Mouse (Mus musculus) cerebellum, adult 2 months (tissue): ENCODE results near the gene Gsg1l. TPM values are rescaled to one million over a fixed set of nuclear protein-coding genes. Genes with fewer than 3 reads are reported as not detected.

Source experiments
- DNase-seq, 2 experiments: peaks; one replicate each; pipeline ENCODE4 v3.0.0; 2021
- H3K27ac ChIP-seq: fragments of 200-500 bp; 2 replicates; pipeline ENCODE4 v1.5.1; 2012; ENCODE audit warnings: low read length, control low read depth, inconsistent platforms; ENCODE audit not compliant: insufficient read depth
- H3K27me3 ChIP-seq: fragments of 200-500 bp; 2 replicates; pipeline ENCODE4 v1.6.1; 2012; ENCODE audit warnings: inconsistent platforms, mild to moderate bottlenecking, low read length, moderate library complexity; ENCODE audit not compliant: control insufficient read depth, insufficient read depth
- H3K4me1 ChIP-seq: fragments of 200-500 bp; 2 replicates; pipeline ENCODE4 v1.6.1; 2011; ENCODE audit warnings: low read length; ENCODE audit not compliant: control insufficient read depth, insufficient read depth
- H3K4me3 ChIP-seq: fragments of 200-500 bp; replicated peaks from 2 replicates; pipeline ENCODE3; 2011; ENCODE audit warnings: mild to moderate bottlenecking, low read depth, low read length, control low read depth; ENCODE audit not compliant: insufficient read depth
- CTCF ChIP-seq: fragments of 200-500 bp; IDR thresholded peaks from 2 replicates; pipeline ENCODE4 v1.5.1; 2011; ENCODE audit warnings: low read depth, mild to moderate bottlenecking, control low read depth, low read length, moderate library complexity, borderline replicate concordance; ENCODE audit not compliant: insufficient read depth
- POLR2A ChIP-seq: fragments of 200-500 bp; IDR thresholded peaks from 2 replicates; pipeline ENCODE4 v1.6.1; 2011; ENCODE audit warnings: low read length, control low read depth, borderline replicate concordance; ENCODE audit not compliant: insufficient read depth
- WGBS: fragments of 180-500 bp; shearing (Covaris S2); methylation state at CpG from one replicate; pipeline ENCODE4 v1.1.7; 2018; 5-methylcytosine and 5-hydroxymethylcytosine counted together
- polyA plus RNA-seq: library from polyadenylated mRNA; depleted of rRNA; stranded (reverse); fragments of >200 nt; gene quantifications from 2 replicates; pipeline ENCODE4 v1.2.3, GENCODE M21; 2012

Gene Gsg1l
- polyA plus RNA-seq, 1 experiment = 17.5 TPM

GRCm38 (mm10) chr7:125973874-125974273 is 108.3 kb downstream of the Gsg1l start:
- Histone ChIP-seq H3K4me1 (no peaks in the 10 kb centered on the region; the same call in 1 of the 2 replicates), H3K4me3 (no peak overlapping the region), H3K27me3 (no peaks in the 10 kb centered on the region; the same call in 1 of the 2 replicates), H3K27ac (no peak overlapping the region)
- no peak for DNase-seq
- WGBS = 78% methylated on average over 4 of the region's 4 CpGs
- TF ChIP-seq CTCF (no peak), POLR2A (no peak)

DNA sequence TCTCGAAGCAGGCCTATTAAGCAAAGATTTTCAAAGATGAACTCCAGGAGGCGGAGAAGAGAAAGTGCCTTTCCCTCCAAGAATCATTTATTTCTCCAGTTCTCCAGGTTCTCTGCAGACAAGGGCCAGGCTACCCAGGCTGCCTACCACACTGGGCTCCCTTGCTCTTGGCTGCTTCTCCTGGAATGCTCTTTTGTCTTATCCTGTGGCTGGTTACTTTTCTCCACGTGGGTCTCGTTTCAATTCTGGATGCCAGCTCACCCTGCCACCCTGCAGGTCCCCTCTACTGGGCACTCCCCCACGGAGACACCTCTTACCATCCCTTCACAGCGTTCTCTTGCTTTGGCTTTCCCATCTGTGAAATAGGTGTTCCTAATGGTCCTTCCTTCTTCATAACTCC is 109.4 kb downstream of the Gsg1l start:
- no peak for TF ChIP-seq POLR2A
- no peak for TF ChIP-seq CTCF
- H3K4me1 ChIP-seq = no peaks in the 10 kb centered on the region; the same call in 1 of the 2 replicates
- no peak overlapping the region for H3K27ac ChIP-seq
- WGBS = 69% methylated on average over 6 of the region's 6 CpGs
- no peak overlapping the region for H3K4me3 ChIP-seq
- no peaks in the 10 kb centered on the region; the same call in 1 of the 2 replicates for H3K27me3 ChIP-seq
- no peak for DNase-seq

DNA sequence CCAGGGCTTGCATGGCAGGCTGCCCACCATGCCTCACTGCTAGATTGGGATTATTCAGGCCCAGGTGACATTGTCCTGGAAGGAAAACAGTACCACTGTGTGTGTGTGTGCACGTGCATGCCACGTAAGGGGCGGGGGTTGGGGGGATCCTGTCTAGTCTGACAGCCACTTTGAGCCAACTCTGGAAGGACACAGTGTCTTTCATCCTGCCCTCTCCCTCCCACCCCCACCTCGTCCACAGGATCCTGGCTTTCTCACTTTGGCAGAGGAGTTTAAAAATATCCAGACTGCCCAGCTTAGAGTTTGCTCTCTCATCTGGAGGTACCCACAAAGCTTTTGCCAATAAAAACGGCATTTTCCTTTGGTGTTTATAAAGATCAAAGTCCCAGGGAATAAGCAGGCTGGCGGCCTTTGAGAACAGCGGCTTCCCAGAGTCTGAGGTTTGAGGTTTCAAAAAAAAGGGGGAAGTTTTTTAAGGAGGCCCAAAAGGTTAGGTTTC is 110.0 kb downstream of the Gsg1l start:
- no peak for DNase-seq
- Histone ChIP-seq H3K4me1 (no peaks in the 10 kb centered on the region; the same call in 1 of the 2 replicates), H3K27me3 (no peaks in the 10 kb centered on the region; the same call in 1 of the 2 replicates), H3K4me3 (no peak overlapping the region), H3K27ac (no peak overlapping the region)
- no peak for TF ChIP-seq CTCF
- no peak for TF ChIP-seq POLR2A
- WGBS = 71% methylated on average over 7 of the region's 7 CpGs

DNA sequence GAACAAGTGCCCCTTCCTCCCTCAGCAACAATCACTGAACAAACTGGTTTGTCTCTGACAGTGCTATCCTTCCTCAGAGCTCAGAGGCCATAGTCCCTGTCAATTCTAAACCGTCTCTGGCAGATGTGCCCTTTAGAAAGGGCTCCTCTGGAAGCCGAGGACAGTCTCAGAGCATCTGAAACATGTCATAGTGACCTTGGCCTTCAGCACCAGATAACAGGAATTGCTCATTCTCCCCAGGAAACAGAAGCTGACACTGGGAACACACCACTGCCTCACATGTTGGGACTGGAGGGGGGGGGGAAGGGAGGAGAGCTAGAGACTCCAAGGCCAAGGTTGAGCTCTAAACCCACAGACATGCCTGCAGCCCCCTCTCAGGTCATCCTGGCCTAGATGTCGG is 113.1 kb downstream of the Gsg1l start:
- TF ChIP-seq CTCF = no peak
- Histone ChIP-seq H3K4me1 (no peaks in the 10 kb centered on the region; the same call in none of the 2 replicates), H3K27me3 (no peaks in the 10 kb centered on the region), H3K27ac (no peak overlapping the region), H3K4me3 (no peak overlapping the region)
- DNase-seq = no peak
- WGBS = 91% methylated on average over 3 of the region's 3 CpGs

- no peak overlapping the region for H3K27ac ChIP-seq
- no peaks in the 10 kb centered on the region for H3K27me3 ChIP-seq
- WGBS = 52% methylated on average over 16 of the region's 16 CpGs
- TF ChIP-seq POLR2A (no peak), CTCF (no peak)
- no peaks in the 10 kb centered on the region; the same call in none of the 2 replicates for H3K4me1 ChIP-seq
- no peak overlapping the region for H3K4me3 ChIP-seq
- no peak for DNase-seq
Observed at GRCm38 (mm10) chr7:125966402-125967261, 115.6 kb downstream of the Gsg1l start.

GRCm38 (mm10) chr7:125964087-125964607 is 118.1 kb downstream of the Gsg1l start:
- H3K4me1 ChIP-seq = no peaks in the 10 kb centered on the region; the same call in 1 of the 2 replicates
- no peak overlapping the region for H3K4me3 ChIP-seq
- no peak for TF ChIP-seq CTCF
- TF ChIP-seq POLR2A = no peak
- no peaks in the 10 kb centered on the region for H3K27me3 ChIP-seq
- 79% methylated on average over 8 of the region's 8 CpGs for WGBS
- no peak for DNase-seq
- H3K27ac ChIP-seq = no peak overlapping the region

- TF ChIP-seq POLR2A = no peak
- TF ChIP-seq CTCF = no peak
- Histone ChIP-seq H3K27ac (no peak overlapping the region), H3K27me3 (no peaks in the 10 kb centered on the region), H3K4me3 (no peak overlapping the region), H3K4me1 (peaks cover 7% of the 10 kb centered on the region)
- DNase-seq = no peak
- 40% methylated on average over 18 of the region's 18 CpGs for WGBS
Observed at GRCm38 (mm10) chr7:125959294-125960048, 122.7 kb downstream of the Gsg1l start.
